Mouse (Mus musculus) megakaryocyte, adult 5-6 weeks (primary cell): ENCODE data around the gene Birc2. TPM values are rescaled to one million over a fixed set of nuclear protein-coding genes. Genes with fewer than 3 reads are reported as not detected.
"Not testable (repeated sequence)": the region's sequence is repeated elsewhere in the genome, so short reads cannot be mapped to it uniquely, and the experiment has no call there.

ENCODE experiments used
- ATAC-seq: 2 replicates; pipeline ENCODE4 v1.8.0; 2016; ENCODE audit warnings: mild to moderate bottlenecking, inconsistent platforms; ENCODE audit not compliant: poor library complexity, severe bottlenecking
- total RNA-seq, 2 experiments: library from RNA; stranded (forward) in 1 of 2; stranded (reverse) in 1 of 2; fragments of 153-499, 151-499 nt in 1 of 2; fragments of 221-1000, 200-1000 nt in 1 of 2; gene quantifications; 2 replicates each; pipeline versions ENCODE4 v1.2.3 to v1.2.4; 2015 to 2017

Gene Birc2
- total RNA-seq (2015) (28.5 and 29.5 TPM in 2 replicates), total RNA-seq (2017) (37.3 TPM in 2 replicates)

- ATAC-seq: peak; percentile 91
Observed at GRCm38 (mm10) chr9:7836905-7837805, at the start of gene Birc2. Birc2 (minus strand) TSS chr9:7837064.

GRCm38 (mm10) chr9:7884346-7884745 lies 47.5 kb upstream of the Birc2 start:
- no peak for ATAC-seq

GRCm38 (mm10) chr9:7882304-7882865 lies 45.5 kb upstream of the Birc2 start:
- no peak for ATAC-seq

GRCm38 (mm10) chr9:7873511-7874211 lies 36.8 kb upstream of the Birc2 start:
- no peak for ATAC-seq

- ATAC-seq: peak; percentile 77
Observed at GRCm38 (mm10) chr9:7872775-7873439, 36.0 kb upstream of the Birc2 start, which contains the start of gene Birc3. Birc3 (minus strand) TSS chr9:7873186.

- ATAC-seq: no peak
Observed at GRCm38 (mm10) chr9:7872044-7872774, 35.3 kb upstream of the Birc2 start.

GRCm38 (mm10) chr9:7871316-7872043 lies 34.6 kb upstream of the Birc2 start:
- ATAC-seq: peak; percentile 20

- ATAC-seq: no peak
Observed at GRCm38 (mm10) chr9:7870556-7871315, 33.9 kb upstream of the Birc2 start.

- ATAC-seq: no peak
Observed at GRCm38 (mm10) chr9:7868838-7869491, 32.1 kb upstream of the Birc2 start.

- ATAC-seq: peak; percentile 25
Observed at GRCm38 (mm10) chr9:7867981-7868380, 31.1 kb upstream of the Birc2 start.

GRCm38 (mm10) chr9:7866981-7867380 lies 30.1 kb upstream of the Birc2 start:
- ATAC-seq: not testable (repeated sequence)

- no peak for ATAC-seq
Observed at GRCm38 (mm10) chr9:7860976-7861375, 24.1 kb upstream of the Birc2 start.

- ATAC-seq: no peak
Observed at GRCm38 (mm10) chr9:7855912-7856311, 19.0 kb upstream of the Birc2 start.

- ATAC-seq: peak; percentile 64; the same call in 1 of the 2 replicates
Observed at GRCm38 (mm10) chr9:7855374-7855773, 18.5 kb upstream of the Birc2 start.

GRCm38 (mm10) chr9:7854196-7854595 lies 17.3 kb upstream of the Birc2 start:
- not testable (repeated sequence) for ATAC-seq

- ATAC-seq: no peak
Observed at GRCm38 (mm10) chr9:7852346-7853230, 15.7 kb upstream of the Birc2 start.

GRCm38 (mm10) chr9:7851841-7852240 lies 15.0 kb upstream of the Birc2 start:
- ATAC-seq: no peak
